Mouse (Mus musculus): ENCODE data around the gene Nop53. TPM values are rescaled to one million over a fixed set of nuclear protein-coding genes. Genes with fewer than 3 reads are reported as not detected.

Gene Nop53
- polyA plus RNA-seq, 1 experiment from 2014 or later: 71.8 TPM

- Histone ChIP-seq H3K4me2 (ENCODE audit: low read depth, low read length) (no peak overlapping the region), H3K27ac (ENCODE audit: low read length) (no peak overlapping the region), H3K27me3 (ENCODE audit: control insufficient read depth, insufficient read depth, low read depth, low read length) (peaks cover 2% of the 10 kb centered on the region; the same call in 1 of the 2 replicates), H3K9ac (ENCODE audit: low read depth, low read length) (no peak overlapping the region), H3K4me3 (ENCODE audit: low read depth, low read length) (no peak overlapping the region), H3K4me1 (ENCODE audit: control insufficient read depth, low read depth, low read length) (no peaks in the 10 kb centered on the region), H3K9me3 (replicated peaks; ENCODE audit: control insufficient read depth, low read length) (no peaks in the 10 kb centered on the region), H3K36me3 (ENCODE audit: control insufficient read depth, insufficient read depth) (peaks cover 59% of the 10 kb centered on the region)
- WGBS (ENCODE audit: insufficient replicate concordance): 82% methylated on average over 3 of the region's 3 CpGs
- ATAC-seq (ENCODE audit: low read depth): no peak
Observed at GRCm38 (mm10) chr7:15938621-15939020, 7.3 kb downstream of the Nop53 start.

GRCm38 (mm10) chr7:15937491-15937890, 8.4 kb downstream of the Nop53 start:
- Histone ChIP-seq H3K4me1 (ENCODE audit: control insufficient read depth, low read depth, low read length) (no peaks in the 10 kb centered on the region), H3K27ac (ENCODE audit: low read length) (no peak overlapping the region), H3K4me2 (ENCODE audit: low read depth, low read length) (no peak overlapping the region), H3K9ac (ENCODE audit: low read depth, low read length) (no peak overlapping the region), H3K9me3 (replicated peaks; ENCODE audit: control insufficient read depth, low read length) (no peaks in the 10 kb centered on the region), H3K4me3 (ENCODE audit: low read depth, low read length) (no peak overlapping the region), H3K27me3 (ENCODE audit: control insufficient read depth, insufficient read depth, low read depth, low read length) (peaks cover 5% of the 10 kb centered on the region; the same call in 1 of the 2 replicates), H3K36me3 (ENCODE audit: control insufficient read depth, insufficient read depth) (peaks cover 53% of the 10 kb centered on the region)
- no peak for ATAC-seq (ENCODE audit: low read depth)
- WGBS (ENCODE audit: insufficient replicate concordance): 67% methylated on average over 5 of the region's 5 CpGs

GRCm38 (mm10) chr7:15933437-15934359, 12.2 kb downstream of the Nop53 start:
- H3K4me2 ChIP-seq (ENCODE audit: low read depth, low read length): no peak overlapping the region
- no peak overlapping the region for H3K4me3 ChIP-seq (ENCODE audit: low read depth, low read length)
- no peaks in the 10 kb centered on the region for H3K9me3 ChIP-seq (replicated peaks; ENCODE audit: control insufficient read depth, low read length)
- peaks cover 5% of the 10 kb centered on the region; the same call in 1 of the 2 replicates for H3K27me3 ChIP-seq (ENCODE audit: control insufficient read depth, insufficient read depth, low read depth, low read length)
- ATAC-seq (ENCODE audit: low read depth): no peak
- peaks cover 3% of the 10 kb centered on the region for H3K4me1 ChIP-seq (ENCODE audit: control insufficient read depth, low read depth, low read length)
- no peak overlapping the region for H3K9ac ChIP-seq (ENCODE audit: low read depth, low read length)
- WGBS (ENCODE audit: insufficient replicate concordance): 28% methylated on average over 16 of the region's 16 CpGs
- no peak overlapping the region for H3K27ac ChIP-seq (ENCODE audit: low read length)
- peaks cover 18% of the 10 kb centered on the region for H3K36me3 ChIP-seq (ENCODE audit: control insufficient read depth, insufficient read depth)

GRCm38 (mm10) chr7:15931635-15932034, 14.2 kb downstream of the Nop53 start:
- Histone ChIP-seq H3K4me2 (ENCODE audit: low read depth, low read length) (no peak overlapping the region), H3K4me1 (ENCODE audit: control insufficient read depth, low read depth, low read length) (peaks cover 3% of the 10 kb centered on the region), H3K4me3 (ENCODE audit: low read depth, low read length) (no peak overlapping the region), H3K27ac (ENCODE audit: low read length) (no peak overlapping the region), H3K27me3 (ENCODE audit: control insufficient read depth, insufficient read depth, low read depth, low read length) (peaks cover 5% of the 10 kb centered on the region; the same call in 1 of the 2 replicates), H3K9me3 (replicated peaks; ENCODE audit: control insufficient read depth, low read length) (no peaks in the 10 kb centered on the region), H3K9ac (ENCODE audit: low read depth, low read length) (no peak overlapping the region), H3K36me3 (ENCODE audit: control insufficient read depth, insufficient read depth) (no peaks in the 10 kb centered on the region)
- ATAC-seq (ENCODE audit: low read depth): no peak
- WGBS (ENCODE audit: insufficient replicate concordance): 51% methylated on average over 3 of the region's 3 CpGs

- H3K4me3 ChIP-seq (ENCODE audit: low read depth, low read length): no peak overlapping the region
- no peaks in the 10 kb centered on the region for H3K36me3 ChIP-seq (ENCODE audit: control insufficient read depth, insufficient read depth)
- H3K27me3 ChIP-seq (ENCODE audit: control insufficient read depth, insufficient read depth, low read depth, low read length): peaks cover 5% of the 10 kb centered on the region; the same call in 1 of the 2 replicates
- no peaks in the 10 kb centered on the region for H3K9me3 ChIP-seq (replicated peaks; ENCODE audit: control insufficient read depth, low read length)
- WGBS (ENCODE audit: insufficient replicate concordance): 49% methylated on average over 2 of the region's 2 CpGs
- ATAC-seq (ENCODE audit: low read depth): no peak
- H3K4me1 ChIP-seq (ENCODE audit: control insufficient read depth, low read depth, low read length): peaks cover 3% of the 10 kb centered on the region
- no peak overlapping the region for H3K9ac ChIP-seq (ENCODE audit: low read depth, low read length)
- H3K4me2 ChIP-seq (ENCODE audit: low read depth, low read length): no peak overlapping the region
- no peak overlapping the region for H3K27ac ChIP-seq (ENCODE audit: low read length)
Observed at GRCm38 (mm10) chr7:15930543-15930942, 15.3 kb downstream of the Nop53 start.

- H3K36me3 ChIP-seq (ENCODE audit: control insufficient read depth, insufficient read depth): no peaks in the 10 kb centered on the region
- H3K27ac ChIP-seq (ENCODE audit: low read length): no peak overlapping the region
- peak; percentile 71 for ATAC-seq (ENCODE audit: low read depth)
- no peak overlapping the region for H3K4me3 ChIP-seq (ENCODE audit: low read depth, low read length)
- H3K9me3 ChIP-seq (replicated peaks; ENCODE audit: control insufficient read depth, low read length): no peaks in the 10 kb centered on the region
- 13% methylated on average over 4 of the region's 4 CpGs for WGBS (ENCODE audit: insufficient replicate concordance)
- peaks cover 3% of the 10 kb centered on the region for H3K4me1 ChIP-seq (ENCODE audit: control insufficient read depth, low read depth, low read length)
- H3K9ac ChIP-seq (ENCODE audit: low read depth, low read length): no peak overlapping the region
- no peak overlapping the region for H3K4me2 ChIP-seq (ENCODE audit: low read depth, low read length)
- H3K27me3 ChIP-seq (ENCODE audit: control insufficient read depth, insufficient read depth, low read depth, low read length): peaks cover 5% of the 10 kb centered on the region; the same call in 1 of the 2 replicates
Observed at GRCm38 (mm10) chr7:15929910-15930309, 16.0 kb downstream of the Nop53 start.

GRCm38 (mm10) chr7:15922220-15922773, 23.6 kb downstream of the Nop53 start, which contains the start of gene Selenow:
TSS of gene Selenow (minus strand) at chr7:15922402.
- peak within 1 kb of the TSS; percentile 66 for H3K27ac ChIP-seq (ENCODE audit: low read length)
- peak within 1 kb of the TSS; percentile 83 for H3K4me2 ChIP-seq (ENCODE audit: low read depth, low read length)
- ATAC-seq (ENCODE audit: low read depth): peak; percentile 98
- 0% methylated on average over 33 of the region's 33 CpGs for WGBS (ENCODE audit: insufficient replicate concordance)
- peak within 1 kb of the TSS; percentile 76 for H3K9ac ChIP-seq (ENCODE audit: low read depth, low read length)
- no peaks in the 10 kb centered on the region for H3K27me3 ChIP-seq (ENCODE audit: control insufficient read depth, insufficient read depth, low read depth, low read length)
- peaks cover 30% of the 10 kb centered on the region for H3K4me1 ChIP-seq (ENCODE audit: control insufficient read depth, low read depth, low read length)
- H3K4me3 ChIP-seq (ENCODE audit: low read depth, low read length): peak within 1 kb of the TSS; percentile 75
- H3K9me3 ChIP-seq (replicated peaks; ENCODE audit: control insufficient read depth, low read length): no peaks in the 10 kb centered on the region
- H3K36me3 ChIP-seq (ENCODE audit: control insufficient read depth, insufficient read depth): no peaks in the 10 kb centered on the region

GRCm38 (mm10) chr7:15921796-15922195, 24.1 kb downstream of the Nop53 start:
- peak overlapping the region; percentile 76 for H3K9ac ChIP-seq (ENCODE audit: low read depth, low read length)
- peaks cover 30% of the 10 kb centered on the region for H3K4me1 ChIP-seq (ENCODE audit: control insufficient read depth, low read depth, low read length)
- H3K36me3 ChIP-seq (ENCODE audit: control insufficient read depth, insufficient read depth): peaks cover 2% of the 10 kb centered on the region; the same call in 1 of the 2 replicates
- ATAC-seq (ENCODE audit: low read depth): peak; percentile 19
- peak overlapping the region; percentile 66 for H3K27ac ChIP-seq (ENCODE audit: low read length)
- H3K9me3 ChIP-seq (replicated peaks; ENCODE audit: control insufficient read depth, low read length): no peaks in the 10 kb centered on the region
- H3K4me3 ChIP-seq (ENCODE audit: low read depth, low read length): peak overlapping the region; percentile 75
- H3K27me3 ChIP-seq (ENCODE audit: control insufficient read depth, insufficient read depth, low read depth, low read length): no peaks in the 10 kb centered on the region
- peak overlapping the region; percentile 83 for H3K4me2 ChIP-seq (ENCODE audit: low read depth, low read length)
- 0% methylated on average over 10 of the region's 10 CpGs for WGBS (ENCODE audit: insufficient replicate concordance)
